Mouse (Mus musculus) heart, embryonic 12.5 days (tissue): ENCODE measurements around the gene Nfkbie. TPM values are rescaled to one million over a fixed set of nuclear protein-coding genes. Genes with fewer than 3 reads are reported as not detected.

Experiments
- ATAC-seq: fragments of 200-750 bp; cut with Nextera tagmentation; 2 replicates; pipeline ENCODE4 v1.8.0; 2017; ENCODE audit warnings: moderate TSS enrichment, moderate library complexity; ENCODE audit not compliant: insufficient number of reproducible peaks, low FRiP score
- H3K27ac ChIP-seq: fragments of 300-500 bp; sonication (generic); 2 replicates; pipeline ENCODE4 v1.5.1; 2016; ENCODE audit warnings: mild to moderate bottlenecking, moderate library complexity; ENCODE audit not compliant: poor library complexity, severe bottlenecking
- H3K27me3 ChIP-seq: fragments of 300-500 bp; sonication (generic); replicated peaks from 2 replicates; pipeline ENCODE4 v1.6.1; 2016; ENCODE audit warnings: mild to moderate bottlenecking, moderate library complexity
- H3K36me3 ChIP-seq: fragments of 300-500 bp; sonication (generic); 2 replicates; pipeline ENCODE4 v1.6.1; 2016; ENCODE audit warnings: mild to moderate bottlenecking, moderate library complexity
- H3K4me1 ChIP-seq: fragments of 300-500 bp; sonication (generic); replicated peaks from 2 replicates; pipeline ENCODE4 v1.6.1; 2016; ENCODE audit warnings: mild to moderate bottlenecking
- H3K4me2 ChIP-seq: fragments of 300-500 bp; sonication (generic); 2 replicates; pipeline ENCODE4 v1.6.1; 2016; ENCODE audit warnings: mild to moderate bottlenecking, moderate library complexity
- H3K4me3 ChIP-seq: fragments of 300-500 bp; sonication (generic); 2 replicates; pipeline ENCODE4 v1.5.1; 2016; ENCODE audit warnings: mild to moderate bottlenecking
- H3K9ac ChIP-seq: fragments of 300-500 bp; sonication (generic); 2 replicates; pipeline ENCODE4 v1.6.1; 2016; ENCODE audit warnings: mild to moderate bottlenecking, moderate library complexity
- H3K9me3 ChIP-seq: fragments of 300-500 bp; sonication (generic); replicated peaks from 2 replicates; pipeline ENCODE4 v1.6.1; 2016; ENCODE audit warnings: mild to moderate bottlenecking, moderate library complexity
- WGBS: fragments of 180-500 bp; shearing (Covaris S2); methylation state at CpG from one replicate; pipeline ENCODE4 v1.1.7; 2016; 5-methylcytosine and 5-hydroxymethylcytosine counted together
- polyA plus RNA-seq: library from polyadenylated mRNA; unstranded; fragments of >200 nt; fragmentation: Nextera tagmentation; extraction: Ambion mirVana; gene quantifications from 2 replicates; pipeline ENCODE4 v1.2.1, GENCODE M21; 2016

Gene Nfkbie
- polyA plus RNA-seq, 1 experiment from 2014 or later: 3.1 TPM

DNA sequence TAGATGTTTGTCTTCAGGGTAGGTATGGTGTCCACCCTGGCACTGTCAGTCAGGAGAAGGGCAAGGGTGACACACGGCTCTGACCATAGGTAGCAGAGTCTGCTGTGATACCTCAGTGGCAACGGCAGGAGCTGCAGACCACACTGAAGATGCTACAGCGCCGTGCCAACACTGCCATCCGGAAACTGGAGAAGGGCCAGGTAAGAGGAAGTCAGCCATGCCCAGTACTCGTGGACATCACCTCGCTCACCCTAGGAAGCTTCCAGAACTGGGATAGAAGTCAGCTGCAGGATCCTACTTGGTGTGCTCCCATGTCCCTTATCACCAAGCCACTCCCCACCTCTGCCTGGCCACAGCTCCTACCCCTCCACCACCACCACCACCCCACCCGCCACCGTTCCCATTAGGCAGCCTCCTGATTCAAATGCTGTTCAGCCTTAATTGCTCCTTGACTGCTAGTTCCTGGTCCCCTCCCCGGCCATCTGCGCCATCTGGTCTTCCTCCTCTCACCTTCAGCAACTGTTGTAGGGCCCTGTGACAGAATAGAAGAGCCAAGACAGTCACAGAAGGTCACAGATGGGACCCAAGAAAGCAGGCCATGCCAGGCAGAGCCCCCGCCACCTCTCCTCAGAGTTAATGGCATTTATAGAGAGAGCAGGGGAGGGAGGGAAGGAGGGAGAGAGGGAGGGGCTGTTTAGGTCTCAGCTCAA, 36.6 kb upstream of the Nfkbie start:
- Histone ChIP-seq H3K9ac (0 out of 2 replicates have a peak overlapping the region, but pooled peaks have one; percentile 7), H3K4me1 (peaks cover 37% of the 10 kb centered on the region), H3K27ac (no peak overlapping the region), H3K27me3 (peaks cover 8% of the 10 kb centered on the region; the same call in 1 of the 2 replicates), H3K4me3 (no peak overlapping the region), H3K9me3 (no peaks in the 10 kb centered on the region), H3K4me2 (no peak overlapping the region), H3K36me3 (peaks cover 40% of the 10 kb centered on the region)
- no peak for ATAC-seq
- WGBS: 75% methylated on average over 12 of the region's 12 CpGs

DNA sequence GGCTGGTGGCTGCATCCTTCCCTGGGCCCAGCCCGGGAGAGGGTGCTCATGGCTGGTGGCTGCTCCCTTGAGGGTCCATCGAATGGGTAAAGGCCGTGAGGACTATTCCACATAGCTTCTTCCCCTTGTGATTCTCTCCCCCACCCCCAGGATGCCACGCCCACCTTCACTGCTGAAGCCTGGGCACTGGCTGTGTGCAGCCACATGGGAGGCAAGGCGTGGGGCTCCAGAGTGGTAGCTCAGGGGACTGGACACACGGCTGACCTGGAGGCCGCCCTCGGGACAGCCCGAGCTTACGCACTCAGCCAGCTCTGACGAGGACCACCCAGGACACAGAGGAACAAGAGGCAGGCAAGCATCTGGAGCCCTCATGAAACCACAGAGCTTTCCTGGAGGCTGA, 35.4 kb upstream of the Nfkbie start:
- 81% methylated on average over 11 of the region's 11 CpGs for WGBS
- Histone ChIP-seq H3K36me3 (peaks cover 40% of the 10 kb centered on the region), H3K4me1 (peaks cover 37% of the 10 kb centered on the region), H3K9me3 (no peaks in the 10 kb centered on the region), H3K27me3 (peaks cover 19% of the 10 kb centered on the region), H3K27ac (no peak overlapping the region), H3K4me2 (no peak overlapping the region), H3K9ac (no peak overlapping the region), H3K4me3 (no peak overlapping the region)
- no peak for ATAC-seq

DNA sequence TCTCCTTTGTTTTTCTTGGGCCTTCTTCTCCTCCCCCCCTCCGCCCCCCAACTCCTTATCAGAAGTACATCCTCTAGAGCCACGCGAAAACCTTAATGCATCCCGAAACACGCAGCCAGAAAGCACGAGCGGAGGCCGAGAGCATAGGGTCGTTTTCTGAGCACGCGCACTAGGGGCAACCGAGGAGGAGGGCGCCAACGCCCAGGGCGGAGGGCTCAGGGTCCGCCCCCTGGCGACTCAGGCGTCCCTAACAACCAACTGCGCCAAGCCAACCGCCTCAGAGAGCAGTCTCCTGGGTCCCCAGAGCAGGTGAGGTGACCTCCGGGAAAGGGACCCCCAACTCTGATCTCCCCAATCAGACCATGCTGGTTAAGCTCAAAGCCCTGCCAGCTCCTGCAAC, 32.2 kb upstream of the Nfkbie start, which contains the start of gene Tcte1:
TSS of gene Tcte1 (plus strand) at position 172 of the 400 bp plus-strand sequence.
- H3K4me3 ChIP-seq: peak within 1 kb of the TSS; percentile 47
- WGBS: under 1% methylated on average over 21 of the region's 21 CpGs
- H3K27me3 ChIP-seq: peaks cover 35% of the 10 kb centered on the region
- H3K27ac ChIP-seq: no peak within 1 kb of the TSS
- peak within 1 kb of the TSS; percentile 66 for H3K9ac ChIP-seq
- H3K36me3 ChIP-seq: peaks cover 23% of the 10 kb centered on the region
- H3K4me1 ChIP-seq: peaks cover 43% of the 10 kb centered on the region
- H3K4me2 ChIP-seq: peak within 1 kb of the TSS; percentile 87
- ATAC-seq: peak; percentile 60; the same call in 1 of the 2 replicates
- H3K9me3 ChIP-seq: no peaks in the 10 kb centered on the region

DNA sequence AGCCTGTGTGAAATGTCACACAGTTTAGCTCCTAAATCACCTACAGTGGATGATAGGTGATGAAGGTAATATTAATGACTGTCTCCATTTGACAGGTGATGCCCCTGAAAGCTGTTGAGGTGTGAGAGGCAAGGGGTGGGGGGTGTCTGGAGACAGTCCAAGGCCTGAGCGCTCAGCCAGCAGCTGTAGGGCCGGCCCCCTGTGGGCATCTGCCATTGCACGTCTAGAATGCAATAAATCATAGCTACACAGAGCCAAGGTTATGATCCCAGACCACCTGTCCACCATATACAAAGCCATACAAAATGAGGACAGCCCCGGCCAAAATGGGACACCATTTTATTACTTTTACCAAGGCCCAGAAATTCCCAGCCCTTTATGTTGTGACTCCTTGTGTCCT, 30.5 kb upstream of the Nfkbie start:
- H3K27ac ChIP-seq: no peak overlapping the region
- no peak overlapping the region for H3K9ac ChIP-seq
- peaks cover 42% of the 10 kb centered on the region for H3K27me3 ChIP-seq
- peaks cover 43% of the 10 kb centered on the region for H3K4me1 ChIP-seq
- ATAC-seq: no peak
- peaks cover 8% of the 10 kb centered on the region; the same call in 1 of the 2 replicates for H3K36me3 ChIP-seq
- WGBS: 74% methylated on average over 4 of the region's 4 CpGs
- no peak overlapping the region for H3K4me2 ChIP-seq
- no peak overlapping the region for H3K4me3 ChIP-seq
- H3K9me3 ChIP-seq: no peaks in the 10 kb centered on the region

DNA sequence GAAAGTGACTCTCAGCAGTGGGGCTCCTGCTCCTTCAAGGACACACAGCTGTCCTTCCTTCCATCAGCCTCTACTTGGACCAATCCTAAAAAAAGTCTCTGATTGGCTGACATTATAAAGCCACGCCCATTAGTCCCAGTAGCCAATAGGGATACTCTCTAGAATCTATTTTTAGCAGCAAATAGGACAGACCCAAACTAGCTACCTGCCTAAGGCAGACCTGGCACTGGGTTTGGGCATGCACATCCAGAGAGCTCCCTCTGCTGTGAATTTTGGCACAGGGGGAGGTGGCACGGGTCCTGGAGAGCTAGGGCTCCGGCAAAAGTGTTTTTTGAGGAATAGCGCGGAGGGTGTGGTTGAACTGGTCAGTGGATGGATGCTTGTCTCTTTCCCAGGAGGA, 28.9 kb upstream of the Nfkbie start:
- WGBS: 28% methylated on average over 5 of the region's 5 CpGs
- Histone ChIP-seq H3K27me3 (peaks cover 55% of the 10 kb centered on the region), H3K4me1 (peaks cover 32% of the 10 kb centered on the region), H3K27ac (no peak overlapping the region), H3K9ac (no peak overlapping the region), H3K36me3 (no peaks in the 10 kb centered on the region), H3K4me3 (no peak overlapping the region), H3K9me3 (no peaks in the 10 kb centered on the region), H3K4me2 (peak overlapping the region; percentile 34; the same call in 1 of the 2 replicates)
- ATAC-seq: 0 out of 2 replicates have a peak, but pooled peaks have one; percentile 19

DNA sequence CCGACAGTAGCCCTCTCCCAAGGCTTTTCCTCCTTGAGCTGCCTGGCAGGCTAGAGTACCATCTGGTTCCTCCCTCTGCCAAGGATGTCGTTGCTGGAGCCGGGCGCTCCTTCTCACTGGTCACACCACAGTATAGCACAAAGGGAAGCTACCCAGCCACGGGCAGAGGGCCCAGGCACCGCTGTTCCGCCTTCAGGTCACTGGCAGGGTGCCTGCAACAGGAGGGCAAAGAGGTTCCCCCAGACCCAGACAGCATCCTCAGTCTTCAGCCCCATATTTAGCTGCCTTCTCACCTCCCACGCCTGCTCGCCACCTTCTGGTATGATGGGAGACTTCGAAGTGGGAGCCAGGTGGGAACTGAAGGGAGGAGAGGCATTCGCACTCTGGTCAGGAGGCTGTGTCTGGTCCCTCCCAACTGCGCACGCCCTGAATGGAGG, 25.1 kb upstream of the Nfkbie start:
- H3K27me3 ChIP-seq: peaks cover 68% of the 10 kb centered on the region
- no peaks in the 10 kb centered on the region for H3K36me3 ChIP-seq
- H3K9me3 ChIP-seq: no peaks in the 10 kb centered on the region
- no peak for ATAC-seq
- no peak overlapping the region for H3K9ac ChIP-seq
- H3K4me3 ChIP-seq: no peak overlapping the region
- peaks cover 12% of the 10 kb centered on the region; the same call in 1 of the 2 replicates for H3K4me1 ChIP-seq
- no peak overlapping the region for H3K4me2 ChIP-seq
- no peak overlapping the region for H3K27ac ChIP-seq
- WGBS: 38% methylated on average over 13 of the region's 13 CpGs

DNA sequence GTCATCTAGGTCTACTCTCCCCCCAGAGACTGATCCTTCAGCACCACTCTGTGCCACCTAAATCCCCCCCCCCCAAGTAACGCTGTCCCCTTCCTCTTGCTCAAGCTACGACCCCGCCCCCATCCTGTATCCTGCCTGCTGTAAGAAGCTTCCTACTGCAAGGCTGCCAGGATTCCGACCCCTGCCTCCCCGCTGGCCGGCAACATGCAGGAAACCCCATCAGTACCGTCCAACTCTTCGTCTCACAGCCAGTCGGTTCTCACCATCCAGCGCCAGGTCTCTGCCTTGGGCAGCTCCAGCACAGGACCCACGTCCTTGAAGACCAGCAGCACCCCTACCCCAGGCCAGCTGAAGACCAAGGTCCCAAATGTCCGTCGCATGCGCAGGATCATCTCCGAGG, 22.6 kb upstream of the Nfkbie start:
- Histone ChIP-seq H3K27ac (no peak overlapping the region), H3K36me3 (no peaks in the 10 kb centered on the region), H3K9me3 (no peaks in the 10 kb centered on the region), H3K27me3 (peaks cover 80% of the 10 kb centered on the region), H3K4me3 (no peak overlapping the region), H3K4me2 (no peak overlapping the region), H3K4me1 (no peaks in the 10 kb centered on the region), H3K9ac (no peak overlapping the region)
- 43% methylated on average over 15 of the region's 15 CpGs for WGBS
- ATAC-seq: no peak

DNA sequence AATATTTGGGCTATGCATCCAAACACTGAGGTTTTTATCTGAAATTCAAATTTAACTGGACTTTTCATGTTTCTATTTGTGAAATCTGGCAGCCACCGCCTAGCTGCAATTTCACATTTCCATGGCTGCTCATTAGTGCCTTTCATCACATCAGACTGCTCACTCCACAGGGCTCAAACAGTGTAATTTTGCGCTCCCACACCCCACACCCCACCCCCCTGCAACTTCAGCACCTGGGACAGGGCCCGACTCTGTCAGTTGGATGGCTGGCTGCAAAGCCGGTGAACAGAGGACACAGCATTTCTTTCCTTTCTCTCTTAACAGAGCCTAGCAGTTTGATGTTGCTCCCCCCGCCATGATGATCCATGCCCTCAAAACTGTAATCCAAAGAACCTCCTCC, 19.2 kb upstream of the Nfkbie start:
- 11% methylated on average over 5 of the region's 5 CpGs for WGBS
- no peak for ATAC-seq
- H3K4me1 ChIP-seq: no peaks in the 10 kb centered on the region
- H3K9me3 ChIP-seq: 0 out of 2 replicates have a peak, but pooled peaks cover 3% of the 10 kb centered on the region
- no peak overlapping the region for H3K4me3 ChIP-seq
- no peak overlapping the region for H3K9ac ChIP-seq
- no peaks in the 10 kb centered on the region for H3K36me3 ChIP-seq
- no peak overlapping the region for H3K27ac ChIP-seq
- H3K27me3 ChIP-seq: peaks cover 92% of the 10 kb centered on the region
- no peak overlapping the region for H3K4me2 ChIP-seq

DNA sequence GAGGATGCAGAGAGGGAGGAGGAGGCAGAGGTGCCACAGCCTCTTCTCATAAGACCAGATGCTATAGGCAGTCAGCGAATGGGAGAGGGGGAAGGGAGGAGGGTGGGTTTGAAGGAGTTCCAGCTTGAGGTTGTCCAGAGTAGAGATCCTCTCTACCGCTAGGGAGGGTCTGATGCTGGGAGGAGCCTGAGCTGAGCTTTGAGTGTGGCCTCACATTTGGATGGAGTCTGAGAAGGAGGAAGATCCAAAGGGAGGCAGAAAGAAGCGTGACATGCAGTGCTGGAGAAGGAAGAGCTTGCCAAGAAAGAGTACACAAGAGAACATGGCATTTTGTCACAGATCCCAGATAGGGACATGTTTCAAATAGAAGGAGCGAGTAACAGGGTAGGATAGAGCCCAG, 17.1 kb upstream of the Nfkbie start:
- H3K4me3 ChIP-seq: no peak overlapping the region
- 0 out of 2 replicates have a peak, but pooled peaks cover 3% of the 10 kb centered on the region for H3K9me3 ChIP-seq
- no peaks in the 10 kb centered on the region for H3K36me3 ChIP-seq
- no peaks in the 10 kb centered on the region for H3K4me1 ChIP-seq
- 54% methylated on average over 4 of the region's 4 CpGs for WGBS
- H3K27ac ChIP-seq: no peak overlapping the region
- H3K27me3 ChIP-seq: peaks cover 97% of the 10 kb centered on the region
- ATAC-seq: no peak
- H3K4me2 ChIP-seq: no peak overlapping the region
- H3K9ac ChIP-seq: no peak overlapping the region

DNA sequence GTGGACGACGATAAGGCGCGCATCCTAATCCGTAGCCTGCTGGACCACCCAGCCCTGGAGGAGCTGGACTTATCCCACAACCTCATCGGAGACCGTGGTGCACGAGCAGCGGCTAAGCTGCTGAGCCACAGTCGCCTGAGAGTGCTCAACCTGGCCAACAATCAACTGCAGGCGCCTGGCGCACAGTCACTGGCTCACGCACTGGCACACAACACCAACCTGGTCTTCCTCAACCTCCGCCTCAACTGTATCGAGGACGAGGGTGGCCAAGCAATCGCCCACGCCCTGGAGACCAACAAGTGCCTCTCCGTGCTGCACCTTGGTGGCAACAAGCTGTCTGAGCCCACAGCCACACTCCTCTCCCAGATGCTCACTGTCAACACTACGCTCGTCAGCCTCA, 15.8 kb upstream of the Nfkbie start:
- no peak overlapping the region for H3K4me2 ChIP-seq
- H3K27me3 ChIP-seq: peaks cover 99% of the 10 kb centered on the region
- no peak overlapping the region for H3K4me3 ChIP-seq
- WGBS: 62% methylated on average over 21 of the region's 21 CpGs
- no peak overlapping the region for H3K27ac ChIP-seq
- 0 out of 2 replicates have a peak, but pooled peaks cover 3% of the 10 kb centered on the region for H3K9me3 ChIP-seq
- no peaks in the 10 kb centered on the region for H3K36me3 ChIP-seq
- ATAC-seq: no peak
- H3K4me1 ChIP-seq: peaks cover 10% of the 10 kb centered on the region
- no peak overlapping the region for H3K9ac ChIP-seq

DNA sequence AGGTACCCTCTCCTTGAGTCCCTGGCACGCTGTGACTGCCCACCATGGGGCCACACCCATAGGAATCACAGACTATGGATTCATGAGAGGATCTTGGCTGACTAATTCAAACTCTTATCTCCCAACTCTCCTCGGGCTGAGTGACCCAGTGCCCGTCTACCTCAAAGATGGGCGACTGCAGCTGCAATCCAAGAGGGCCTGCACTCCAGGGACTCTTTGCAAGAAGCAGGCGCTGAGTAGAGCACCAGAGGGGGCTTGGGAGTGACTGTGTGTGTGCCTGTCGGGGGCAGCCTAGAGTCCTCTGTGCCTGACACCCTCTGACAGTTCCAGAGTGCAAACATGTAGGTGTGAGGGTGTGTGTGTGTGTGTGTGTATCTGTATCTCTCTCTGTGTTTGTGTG, 13.4 kb upstream of the Nfkbie start:
- H3K4me2 ChIP-seq: no peak overlapping the region
- H3K27me3 ChIP-seq: peaks cover 99% of the 10 kb centered on the region
- 22% methylated on average over 6 of the region's 6 CpGs for WGBS
- no peak overlapping the region for H3K9ac ChIP-seq
- no peak overlapping the region for H3K27ac ChIP-seq
- H3K4me3 ChIP-seq: no peak overlapping the region
- no peaks in the 10 kb centered on the region for H3K36me3 ChIP-seq
- H3K4me1 ChIP-seq: peaks cover 21% of the 10 kb centered on the region
- ATAC-seq: no peak
- H3K9me3 ChIP-seq: 0 out of 2 replicates have a peak, but pooled peaks cover 3% of the 10 kb centered on the region
